Mouse (Mus musculus): ENCODE measurements around the gene Ush1g. TPM values are rescaled to one million over a fixed set of nuclear protein-coding genes. Genes with fewer than 3 reads are reported as not detected.

Ush1g gene
- polyA plus RNA-seq, 1 experiment from 2014 or later, result 0.16 TPM

DNA sequence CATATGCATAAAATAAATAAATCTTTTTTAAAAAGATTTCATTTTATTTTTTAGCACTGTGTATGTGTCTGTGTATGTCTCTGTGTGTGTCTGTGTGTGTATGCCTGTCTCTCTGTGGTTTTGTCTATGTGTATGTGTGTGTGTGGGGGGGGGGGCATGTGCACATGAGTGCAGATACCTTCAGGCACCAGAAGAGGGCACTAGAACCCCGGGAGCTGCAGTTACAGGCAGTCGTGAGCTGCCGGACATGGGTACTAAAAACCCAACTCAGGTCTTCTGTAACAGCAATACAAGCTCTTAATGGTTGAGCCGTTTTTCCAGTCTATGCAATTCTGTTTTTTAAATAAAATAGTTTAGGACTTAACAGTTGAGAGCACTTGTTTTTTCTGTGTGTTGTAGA is 21.1 kb downstream of the Ush1g start:
- 0 out of 2 replicates have a peak, but pooled peaks cover 8% of the 10 kb centered on the region for H3K4me1 ChIP-seq (ENCODE audit: control insufficient read depth, insufficient read depth, low read length)
- no peaks in the 10 kb centered on the region for H3K36me3 ChIP-seq (ENCODE audit: control insufficient read depth, insufficient read depth, low read length)
- no peaks in the 10 kb centered on the region; the same call in 1 of the 2 replicates for H3K27me3 ChIP-seq (ENCODE audit: control insufficient read depth, insufficient read depth, low read length)
- 86% methylated on average over 4 of the region's 4 CpGs for WGBS
- no peaks in the 10 kb centered on the region for H3K9me3 ChIP-seq (ENCODE audit: control insufficient read depth, low read length)
- H3K27ac ChIP-seq (replicated peaks; ENCODE audit: low read depth, low read length), result no peak overlapping the region
- no peak overlapping the region for H3K9ac ChIP-seq (replicated peaks; ENCODE audit: low read length)
- no peak for DNase-seq
- ATAC-seq (ENCODE audit: low FRiP score, low TSS enrichment), result no peak
- no peak overlapping the region for H3K4me2 ChIP-seq (ENCODE audit: low read length)
- H3K4me3 ChIP-seq (replicated peaks; ENCODE audit: low read depth, low read length), result no peak overlapping the region

DNA sequence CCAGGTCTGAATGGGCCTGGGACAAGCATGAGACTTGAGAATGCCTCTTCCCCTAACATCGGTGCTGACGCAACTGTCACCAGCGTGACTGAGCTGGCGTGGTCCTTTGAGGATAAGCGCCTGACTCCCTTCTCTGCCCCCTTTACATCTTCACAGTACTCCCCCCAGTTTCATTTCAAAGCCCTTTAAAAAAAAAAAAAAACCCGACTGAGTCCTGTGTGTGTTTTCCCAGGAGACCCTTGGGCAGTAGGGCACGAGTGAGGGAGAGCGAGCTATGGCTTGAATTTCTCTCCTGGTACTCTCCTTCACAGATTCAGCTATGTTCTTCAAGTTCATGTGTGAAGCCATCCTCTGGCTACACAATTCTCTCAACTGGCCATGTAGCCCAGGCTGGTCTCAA is 23.7 kb downstream of the Ush1g start:
- DNase-seq, result no peak
- Histone ChIP-seq H3K9ac (replicated peaks; ENCODE audit: low read length) (no peak overlapping the region), H3K4me2 (ENCODE audit: low read length) (no peak overlapping the region), H3K27me3 (ENCODE audit: control insufficient read depth, insufficient read depth, low read length) (no peaks in the 10 kb centered on the region; the same call in 1 of the 2 replicates), H3K36me3 (ENCODE audit: control insufficient read depth, insufficient read depth, low read length) (no peaks in the 10 kb centered on the region), H3K27ac (replicated peaks; ENCODE audit: low read depth, low read length) (no peak overlapping the region), H3K4me3 (replicated peaks; ENCODE audit: low read depth, low read length) (no peak overlapping the region), H3K4me1 (ENCODE audit: control insufficient read depth, insufficient read depth, low read length) (0 out of 2 replicates have a peak, but pooled peaks cover 8% of the 10 kb centered on the region), H3K9me3 (ENCODE audit: control insufficient read depth, low read length) (no peaks in the 10 kb centered on the region)
- 62% methylated on average over 8 of the region's 8 CpGs for WGBS
- ATAC-seq (ENCODE audit: low FRiP score, low TSS enrichment), result no peak

DNA sequence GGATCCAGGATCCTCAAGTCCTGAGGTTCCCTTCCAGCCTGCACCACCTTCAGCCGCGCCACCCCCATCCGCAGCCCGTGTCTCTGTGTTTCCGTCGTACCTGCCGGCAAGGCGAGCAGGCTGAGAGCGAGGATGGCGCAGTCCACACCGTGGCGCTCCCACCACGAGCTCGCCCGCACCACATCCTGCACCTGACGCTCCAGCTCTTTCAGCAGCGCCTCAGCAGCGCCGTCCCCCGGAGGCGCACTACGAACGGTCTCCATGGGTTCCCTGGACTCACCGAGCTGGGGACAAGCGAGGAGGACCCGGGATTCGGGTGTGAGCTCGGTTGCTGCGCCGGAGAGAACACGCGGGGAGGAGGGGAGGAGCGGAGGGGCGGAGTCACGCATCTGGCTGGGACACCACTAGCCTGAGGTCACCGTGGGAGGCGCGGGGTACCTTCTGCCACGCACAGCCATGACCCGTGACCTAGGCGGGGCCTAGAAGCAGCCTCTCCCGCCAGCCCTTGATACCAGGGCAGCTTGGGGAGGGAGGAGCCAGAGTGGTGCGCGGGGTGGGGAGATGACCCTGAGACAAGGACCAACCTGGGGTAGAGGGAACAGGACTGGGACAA is 24.5 kb downstream of the Ush1g start, which contains the start of gene Fads6:
Gene Fads6, minus strand, starts transcription at position 450 of the 613 bp plus-strand sequence.
- DNase-seq, result peak; percentile 83

DNA sequence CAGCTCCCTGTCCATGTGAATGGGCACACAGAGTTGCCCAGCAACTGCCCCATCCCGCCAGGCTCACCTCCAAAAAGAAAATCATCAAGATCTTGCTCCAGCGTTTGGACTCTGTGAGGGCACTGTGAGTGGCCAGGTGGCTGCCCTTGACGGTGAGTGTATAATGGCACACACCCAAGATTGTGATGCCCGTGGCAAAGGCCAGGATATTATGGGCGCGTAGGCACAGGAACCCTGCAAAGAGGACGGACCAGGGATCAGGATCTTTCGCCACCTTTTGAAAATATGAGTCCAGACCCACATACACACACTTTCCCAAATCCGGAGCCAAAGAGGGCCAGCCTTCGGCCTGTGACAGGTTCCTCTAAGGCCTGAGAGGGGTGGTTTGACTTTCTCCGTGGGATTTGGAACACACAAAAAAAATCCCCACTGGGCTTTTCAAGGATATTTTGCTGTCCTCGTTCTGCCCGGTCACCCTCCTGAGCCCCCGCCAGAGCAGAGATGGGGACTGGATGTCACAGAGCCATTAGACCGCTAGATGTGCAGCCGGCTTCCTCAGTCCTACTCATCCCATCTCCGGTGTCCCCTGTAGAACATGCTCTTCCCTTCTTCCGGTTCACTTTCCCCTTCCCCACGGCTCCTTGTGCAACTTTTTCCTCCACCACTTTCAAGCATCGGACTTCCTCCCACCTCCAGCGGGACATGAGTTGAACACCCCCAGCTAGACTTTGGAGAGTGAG is 25.2 kb downstream of the Ush1g start:
- Histone ChIP-seq H3K4me3 (replicated peaks; ENCODE audit: low read depth, low read length) (peak overlapping the region; percentile 50), H3K27ac (replicated peaks; ENCODE audit: low read depth, low read length) (no peak overlapping the region), H3K4me2 (ENCODE audit: low read length) (peak overlapping the region; percentile 78), H3K9ac (replicated peaks; ENCODE audit: low read length) (peak overlapping the region; percentile 62), H3K36me3 (ENCODE audit: control insufficient read depth, insufficient read depth, low read length) (no peaks in the 10 kb centered on the region), H3K9me3 (ENCODE audit: control insufficient read depth, low read length) (no peaks in the 10 kb centered on the region), H3K4me1 (ENCODE audit: control insufficient read depth, insufficient read depth, low read length) (0 out of 2 replicates have a peak, but pooled peaks cover 8% of the 10 kb centered on the region), H3K27me3 (ENCODE audit: control insufficient read depth, insufficient read depth, low read length) (no peaks in the 10 kb centered on the region; the same call in 1 of the 2 replicates)
- DNase-seq (no peak), ATAC-seq (ENCODE audit: low FRiP score, low TSS enrichment) (no peak)
- WGBS, result 54% methylated on average over 21 of the region's 21 CpGs

More for the DNA sequence above, 24.5 kb downstream of the Ush1g start, which contains the start of gene Fads6:
- no peaks in the 10 kb centered on the region for H3K9me3 ChIP-seq (ENCODE audit: control insufficient read depth, low read length)
- 0 out of 2 replicates have a peak, but pooled peaks cover 8% of the 10 kb centered on the region for H3K4me1 ChIP-seq (ENCODE audit: control insufficient read depth, insufficient read depth, low read length)
- peak within 1 kb of the TSS; percentile 78 for H3K4me2 ChIP-seq (ENCODE audit: low read length)
- H3K27ac ChIP-seq (replicated peaks; ENCODE audit: low read depth, low read length), result peak within 1 kb of the TSS; percentile 49; the same call in 1 of the 2 replicates
- under 1% methylated on average over 44 of the region's 44 CpGs for WGBS
- H3K4me3 ChIP-seq (replicated peaks; ENCODE audit: low read depth, low read length), result peak within 1 kb of the TSS; percentile 50
- ATAC-seq (ENCODE audit: low FRiP score, low TSS enrichment), result peak; percentile 67; the same call in 1 of the 2 replicates
- peak within 1 kb of the TSS; percentile 62 for H3K9ac ChIP-seq (replicated peaks; ENCODE audit: low read length)
- no peaks in the 10 kb centered on the region; the same call in 1 of the 2 replicates for H3K27me3 ChIP-seq (ENCODE audit: control insufficient read depth, insufficient read depth, low read length)
- no peaks in the 10 kb centered on the region for H3K36me3 ChIP-seq (ENCODE audit: control insufficient read depth, insufficient read depth, low read length)

DNA sequence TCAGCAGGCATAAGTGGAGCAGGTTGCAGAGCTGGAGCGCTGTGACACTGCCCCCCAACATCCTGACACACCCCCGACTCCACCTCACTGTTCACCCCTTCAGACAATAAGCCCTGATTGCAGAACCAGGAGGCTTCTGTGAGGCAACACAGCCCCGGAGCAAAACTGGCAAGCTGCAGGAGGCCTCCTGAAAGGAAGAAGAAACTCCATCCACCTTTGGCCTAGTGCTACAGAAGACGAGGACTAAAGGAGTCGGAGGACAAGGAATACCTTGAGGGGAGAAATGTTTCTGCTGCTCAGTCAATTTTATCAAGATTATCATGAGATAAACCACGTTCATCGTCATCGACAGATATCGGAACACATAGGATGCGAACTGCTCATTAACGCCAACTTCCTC is 25.9 kb downstream of the Ush1g start:
- WGBS, result 90% methylated on average over 11 of the region's 11 CpGs
- ATAC-seq (ENCODE audit: low FRiP score, low TSS enrichment), result no peak
- H3K4me2 ChIP-seq (ENCODE audit: low read length), result no peak overlapping the region

DNA sequence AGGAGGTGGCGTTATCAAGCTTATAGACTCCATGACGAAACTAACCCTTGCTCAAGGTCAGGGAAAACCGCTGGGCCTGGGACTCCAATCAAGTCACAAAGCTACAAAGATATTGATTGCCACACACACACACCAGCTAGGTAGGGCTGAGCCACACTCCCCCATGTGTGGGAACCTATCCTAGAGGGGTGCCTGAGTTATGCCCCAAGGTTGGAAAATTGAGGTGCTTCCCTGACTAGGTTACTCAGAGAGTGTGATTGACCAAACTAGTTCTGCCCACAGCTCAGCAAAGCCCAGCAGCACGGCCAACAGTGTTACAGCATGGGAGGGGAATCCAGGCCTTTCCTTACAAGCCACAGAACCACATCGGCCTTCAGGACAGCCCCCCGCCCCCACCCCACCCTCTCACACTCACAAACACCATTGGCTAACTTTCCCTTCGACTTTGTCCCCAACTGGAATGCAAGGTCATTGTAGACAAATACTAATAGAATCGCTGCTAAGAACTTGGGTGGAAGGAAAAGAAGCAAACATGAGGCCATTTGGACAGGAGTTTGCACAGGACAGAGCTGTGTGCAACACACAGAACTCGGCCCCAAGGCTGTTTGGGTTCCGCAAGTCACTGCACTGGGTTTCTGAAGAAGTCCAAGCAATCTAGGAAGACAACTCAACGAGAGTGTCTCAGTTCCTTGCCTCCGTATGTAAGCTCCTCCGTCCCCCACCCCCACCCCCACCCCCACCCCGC is 29.0 kb downstream of the Ush1g start:
- Histone ChIP-seq H3K9ac (replicated peaks; ENCODE audit: low read length) (no peak overlapping the region), H3K4me1 (ENCODE audit: control insufficient read depth, insufficient read depth, low read length) (0 out of 2 replicates have a peak, but pooled peaks cover 8% of the 10 kb centered on the region), H3K27ac (replicated peaks; ENCODE audit: low read depth, low read length) (no peak overlapping the region), H3K4me2 (ENCODE audit: low read length) (no peak overlapping the region), H3K4me3 (replicated peaks; ENCODE audit: low read depth, low read length) (no peak overlapping the region), H3K27me3 (ENCODE audit: control insufficient read depth, insufficient read depth, low read length) (no peaks in the 10 kb centered on the region; the same call in 1 of the 2 replicates), H3K36me3 (ENCODE audit: control insufficient read depth, insufficient read depth, low read length) (no peaks in the 10 kb centered on the region), H3K9me3 (ENCODE audit: control insufficient read depth, low read length) (no peaks in the 10 kb centered on the region)
- WGBS, result 72% methylated on average over 14 of the region's 14 CpGs
- no peak for ATAC-seq (ENCODE audit: low FRiP score, low TSS enrichment)
- DNase-seq, result no peak

More for the DNA sequence above, 25.9 kb downstream of the Ush1g start:
- no peaks in the 10 kb centered on the region for H3K9me3 ChIP-seq (ENCODE audit: control insufficient read depth, low read length)
- H3K9ac ChIP-seq (replicated peaks; ENCODE audit: low read length), result no peak overlapping the region
- no peaks in the 10 kb centered on the region; the same call in 1 of the 2 replicates for H3K27me3 ChIP-seq (ENCODE audit: control insufficient read depth, insufficient read depth, low read length)
- no peak overlapping the region for H3K4me3 ChIP-seq (replicated peaks; ENCODE audit: low read depth, low read length)
- 0 out of 2 replicates have a peak, but pooled peaks cover 8% of the 10 kb centered on the region for H3K4me1 ChIP-seq (ENCODE audit: control insufficient read depth, insufficient read depth, low read length)
- H3K36me3 ChIP-seq (ENCODE audit: control insufficient read depth, insufficient read depth, low read length), result no peaks in the 10 kb centered on the region
- H3K27ac ChIP-seq (replicated peaks; ENCODE audit: low read depth, low read length), result no peak overlapping the region
- DNase-seq, result no peak

DNA sequence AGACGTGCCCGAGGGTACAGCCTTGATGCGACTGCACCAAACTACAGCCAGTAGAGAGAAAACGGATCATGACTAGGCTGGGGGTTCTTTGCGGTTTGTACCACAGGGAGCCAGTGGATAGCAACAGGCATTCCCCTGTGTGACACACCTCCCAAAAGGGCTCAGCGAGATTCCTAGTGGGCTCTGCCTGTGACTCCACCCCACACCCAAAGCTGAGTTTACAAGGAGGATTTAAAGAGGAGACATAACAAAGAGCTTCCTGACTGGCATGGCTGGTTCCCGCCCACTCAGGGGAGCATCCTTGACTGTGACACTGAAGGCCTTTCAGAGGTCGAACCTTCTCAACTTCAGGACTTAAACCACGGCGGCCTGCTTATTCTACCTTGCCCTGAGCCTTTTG is 30.3 kb downstream of the Ush1g start:
- no peak overlapping the region for H3K4me3 ChIP-seq (replicated peaks; ENCODE audit: low read depth, low read length)
- H3K27me3 ChIP-seq (ENCODE audit: control insufficient read depth, insufficient read depth, low read length), result no peaks in the 10 kb centered on the region; the same call in 1 of the 2 replicates
- no peaks in the 10 kb centered on the region for H3K9me3 ChIP-seq (ENCODE audit: control insufficient read depth, low read length)
- no peak for DNase-seq
- 73% methylated on average over 10 of the region's 10 CpGs for WGBS
- H3K36me3 ChIP-seq (ENCODE audit: control insufficient read depth, insufficient read depth, low read length), result no peaks in the 10 kb centered on the region
- H3K27ac ChIP-seq (replicated peaks; ENCODE audit: low read depth, low read length), result no peak overlapping the region
- no peak for ATAC-seq (ENCODE audit: low FRiP score, low TSS enrichment)
- H3K9ac ChIP-seq (replicated peaks; ENCODE audit: low read length), result no peak overlapping the region
- no peak overlapping the region for H3K4me2 ChIP-seq (ENCODE audit: low read length)
- no peaks in the 10 kb centered on the region for H3K4me1 ChIP-seq (ENCODE audit: control insufficient read depth, insufficient read depth, low read length)

DNA sequence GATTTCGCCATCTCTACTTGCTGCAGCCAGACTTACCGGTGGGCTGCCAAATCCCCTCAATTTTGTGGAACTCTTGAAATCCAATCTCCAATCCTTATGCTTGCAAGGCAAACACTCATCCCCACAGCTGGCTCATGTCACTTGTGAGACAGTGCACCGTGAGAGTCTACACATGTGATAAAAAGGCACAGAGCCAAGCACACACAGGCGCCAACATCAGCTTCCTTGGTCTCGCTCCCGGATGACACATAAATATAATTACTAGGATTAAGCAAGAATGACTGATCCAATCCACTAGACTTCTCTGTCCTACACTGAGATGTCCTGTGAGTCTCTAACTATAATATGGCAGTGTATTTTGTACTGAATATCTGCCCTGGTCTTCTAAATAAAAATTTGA is 30.9 kb downstream of the Ush1g start:
- WGBS, result 88% methylated on average over 6 of the region's 6 CpGs
- Histone ChIP-seq H3K4me3 (replicated peaks; ENCODE audit: low read depth, low read length) (no peak overlapping the region), H3K4me1 (ENCODE audit: control insufficient read depth, insufficient read depth, low read length) (no peaks in the 10 kb centered on the region), H3K4me2 (ENCODE audit: low read length) (no peak overlapping the region), H3K36me3 (ENCODE audit: control insufficient read depth, insufficient read depth, low read length) (no peaks in the 10 kb centered on the region), H3K9ac (replicated peaks; ENCODE audit: low read length) (no peak overlapping the region), H3K27ac (replicated peaks; ENCODE audit: low read depth, low read length) (no peak overlapping the region), H3K27me3 (ENCODE audit: control insufficient read depth, insufficient read depth, low read length) (no peaks in the 10 kb centered on the region), H3K9me3 (ENCODE audit: control insufficient read depth, low read length) (no peaks in the 10 kb centered on the region)
- no peak for DNase-seq
- ATAC-seq (ENCODE audit: low FRiP score, low TSS enrichment), result no peak

Measured in midbrain, embryonic 14.5 days (tissue).